ENCODE assay signal across 31 mouse cellular contexts in the genomic region with DNA sequence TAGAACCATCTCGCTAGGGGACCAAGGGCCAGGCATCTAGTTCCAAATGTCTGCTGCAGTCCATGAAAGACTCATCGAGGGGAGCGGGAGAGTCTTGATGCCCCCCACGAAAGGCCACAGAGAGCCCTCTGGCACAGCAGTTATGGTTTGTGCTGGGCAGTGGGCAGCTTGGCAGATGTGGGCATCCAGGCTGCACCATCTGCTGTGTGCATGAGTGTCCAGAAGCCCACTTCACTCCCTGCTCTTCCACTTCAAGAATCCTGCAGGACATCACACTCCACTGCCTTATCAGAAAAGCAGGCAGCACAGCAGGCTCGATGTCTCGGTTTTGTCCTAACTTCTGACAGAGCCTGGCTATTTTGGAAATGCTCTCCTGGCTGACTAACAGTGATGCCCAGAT.
"Had no signal": no experiment of that assay in that cellular context is flagged by ENCODE, and none has a peak within 500 bp of the region (broad histone marks: within the 10 kb centered on the region; RNA-seq: fewer than 3 reads in every experiment).

No protein-coding gene starts in this region.

- H3K4me1 ChIP-seq: limb, embryonic 15.5 days; liver, embryonic 12.5 days; liver, embryonic 13.5 days; liver, embryonic 15.5 days; lung, embryonic 15.5 days; megakaryocyte, embryonic 14.5 days; midbrain, embryonic 12.5 days; midbrain, embryonic 15.5 days; neural tube, embryonic 12.5 days had no signal

- H3K27me3 ChIP-seq: limb, embryonic 15.5 days; liver, embryonic 12.5 days; liver, embryonic 13.5 days; liver, embryonic 15.5 days; lung, embryonic 15.5 days; midbrain, embryonic 12.5 days; midbrain, embryonic 15.5 days; neural tube, embryonic 12.5 days had no signal

- H3K36me3 ChIP-seq: limb, embryonic 10.5 days; limb, embryonic 12.5 days; limb, embryonic 13.5 days; limb, embryonic 15.5 days; liver, embryonic 12.5 days; liver, embryonic 13.5 days; liver, embryonic 15.5 days; lung, embryonic 15.5 days; midbrain, embryonic 12.5 days; midbrain, embryonic 13.5 days; midbrain, embryonic 15.5 days; neural tube, embryonic 12.5 days; neural tube, embryonic 13.5 days had no signal

- H3K27ac ChIP-seq: left cerebral cortex, adult 2 months; limb, embryonic 10.5 days; limb, embryonic 12.5 days; limb, embryonic 13.5 days; limb, embryonic 15.5 days; liver, embryonic 12.5 days; liver, embryonic 13.5 days; liver, embryonic 14.5 days; liver, embryonic 15.5 days; lung, embryonic 15.5 days; macrophage; midbrain, embryonic 12.5 days; midbrain, embryonic 13.5 days; midbrain, embryonic 15.5 days; neural tube, embryonic 12.5 days; neural tube, embryonic 13.5 days had no signal

- H3K9me3 ChIP-seq: limb, embryonic 10.5 days; limb, embryonic 13.5 days; limb, embryonic 15.5 days; liver, embryonic 12.5 days; liver, embryonic 13.5 days; liver, embryonic 15.5 days; lung, embryonic 15.5 days; midbrain, embryonic 12.5 days; midbrain, embryonic 13.5 days; midbrain, embryonic 15.5 days; neural tube, embryonic 12.5 days; neural tube, embryonic 13.5 days had no signal

- H3K9ac ChIP-seq: limb, embryonic 12.5 days; limb, embryonic 13.5 days; limb, embryonic 15.5 days; liver, embryonic 12.5 days; liver, embryonic 13.5 days; liver, embryonic 14.5 days; liver, embryonic 15.5 days; liver, postnatal 0 days; lung, embryonic 14.5 days; lung, embryonic 15.5 days; midbrain, embryonic 12.5 days; midbrain, embryonic 13.5 days; midbrain, embryonic 15.5 days; neural tube, embryonic 12.5 days; neural tube, embryonic 13.5 days had no signal

- H3K4me2 ChIP-seq: limb, embryonic 12.5 days; limb, embryonic 13.5 days; limb, embryonic 15.5 days; liver, embryonic 11.5 days; liver, embryonic 12.5 days; liver, embryonic 13.5 days; liver, embryonic 15.5 days; lung, embryonic 14.5 days; lung, embryonic 15.5 days; midbrain, embryonic 12.5 days; midbrain, embryonic 13.5 days; midbrain, embryonic 15.5 days; neural tube, embryonic 12.5 days; neural tube, embryonic 13.5 days had no signal

- ATAC-seq: liver, embryonic 12.5 days; liver, postnatal 0 days; lung, postnatal 0 days; midbrain, embryonic 13.5 days; midbrain, embryonic 15.5 days; midbrain, embryonic 16.5 days had no signal

- DNase-seq: liver; liver, embryonic 13.5 days; liver, postnatal 0 days; lung, adult 18-20 months; lung, adult 2 months; lung, embryonic 14.5 days; lung, postnatal 10 days; lung, postnatal 14 days; lung, postnatal 36 days; lung, postnatal 4 days; midbrain, embryonic 14.5 days had no signal

- H3K4me3 ChIP-seq: left cerebral cortex, adult 2 months; limb, embryonic 10.5 days; limb, embryonic 12.5 days; limb, embryonic 13.5 days; limb, embryonic 15.5 days; liver, embryonic 12.5 days; liver, embryonic 13.5 days; liver, embryonic 15.5 days; lung, embryonic 15.5 days; megakaryocyte, embryonic 14.5 days; midbrain, embryonic 12.5 days; midbrain, embryonic 13.5 days; midbrain, embryonic 15.5 days; myocyte; neural tube, embryonic 12.5 days; neural tube, embryonic 13.5 days had no signal
